Comparison of ENCODE assay signal across 9 mouse cellular contexts in the genomic region with DNA sequence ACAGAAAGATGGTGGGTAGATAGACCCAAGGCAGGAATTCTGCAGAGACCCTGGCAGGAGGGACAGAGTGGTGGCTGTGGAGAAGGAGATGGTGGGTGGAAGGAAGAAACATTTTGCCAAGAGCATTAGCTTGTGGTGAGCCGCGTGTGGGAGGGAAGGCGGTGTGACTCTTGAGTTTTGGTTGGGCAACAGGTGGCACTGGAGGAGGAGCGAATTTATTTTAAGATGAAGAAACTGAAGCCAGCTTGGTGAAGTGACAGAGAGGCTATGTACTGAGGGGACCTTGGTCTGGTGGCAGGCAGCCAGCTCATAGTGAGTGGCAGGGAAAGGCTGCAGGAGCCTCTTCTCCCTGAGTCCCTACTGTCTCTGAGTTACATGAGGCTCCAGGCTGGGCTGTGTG. TPM values are rescaled to one million over a fixed set of nuclear protein-coding genes. Genes with fewer than 3 reads are reported as not detected.
DNase-seq lines count a peak whose midpoint lies in the region; ATAC-seq lines count a peak whose summit lies in the region.
"Had no signal": no experiment of that assay in that cellular context is flagged by ENCODE, and none has a peak within 500 bp of the region (broad histone marks: within the 10 kb centered on the region; RNA-seq: fewer than 3 reads in every experiment).

No protein-coding gene starts in this region.

- H3K4me3 ChIP-seq in kidney, embryonic 16.5 days (ENCODE audit: low read length), result no peak overlapping the region
- H3K4me3 ChIP-seq in hindbrain, embryonic 14.5 days (replicated peaks; ENCODE audit: low read length), result no peak overlapping the region
- no peak overlapping the region for H3K4me3 ChIP-seq in midbrain, embryonic 14.5 days (replicated peaks; ENCODE audit: low read depth, low read length)
- H3K4me3 ChIP-seq: embryonic facial prominence, embryonic 12.5 days had no signal

- H3K27me3 ChIP-seq in kidney, embryonic 16.5 days (ENCODE audit: insufficient read depth, low read length), result 0 out of 2 replicates have a peak, but pooled peaks cover 2% of the 10 kb centered on the region
- H3K27me3 ChIP-seq in hindbrain, embryonic 14.5 days (ENCODE audit: control insufficient read depth, insufficient read depth, low read length), result no peaks in the 10 kb centered on the region
- no peaks in the 10 kb centered on the region for H3K27me3 ChIP-seq in midbrain, embryonic 14.5 days (ENCODE audit: control insufficient read depth, insufficient read depth, low read length)
- H3K27me3 ChIP-seq: embryonic facial prominence, embryonic 12.5 days had no signal

- no peak overlapping the region for H3K4me2 ChIP-seq in kidney, embryonic 16.5 days (replicated peaks; ENCODE audit: low read depth, low read length)
- H3K4me2 ChIP-seq in hindbrain, embryonic 14.5 days (replicated peaks), result no peak overlapping the region
- H3K4me2 ChIP-seq in midbrain, embryonic 14.5 days (ENCODE audit: low read length), result no peak overlapping the region
- H3K4me2 ChIP-seq: embryonic facial prominence, embryonic 12.5 days had no signal

- 81% methylated on average over 4 of the region's 4 CpGs for WGBS in kidney, embryonic 16.5 days
- WGBS in hindbrain, embryonic 14.5 days, result 96% methylated on average over 4 of the region's 4 CpGs
- 92% methylated on average over 4 of the region's 4 CpGs for WGBS in midbrain, embryonic 14.5 days

- H3K4me1 ChIP-seq in kidney, embryonic 16.5 days (ENCODE audit: insufficient read depth, low read length), result no peaks in the 10 kb centered on the region
- no peaks in the 10 kb centered on the region for H3K4me1 ChIP-seq in hindbrain, embryonic 14.5 days (replicated peaks; ENCODE audit: control insufficient read depth, insufficient read depth, low read length)
- H3K4me1 ChIP-seq in midbrain, embryonic 14.5 days (ENCODE audit: control insufficient read depth, insufficient read depth, low read length), result no peaks in the 10 kb centered on the region; the same call in 1 of the 2 replicates
- H3K4me1 ChIP-seq: embryonic facial prominence, embryonic 12.5 days had no signal

- H3K9me3 ChIP-seq in kidney, embryonic 16.5 days (ENCODE audit: low read length), result no peaks in the 10 kb centered on the region
- H3K9me3 ChIP-seq in hindbrain, embryonic 14.5 days (ENCODE audit: control insufficient read depth, low read length), result no peaks in the 10 kb centered on the region
- H3K9me3 ChIP-seq in midbrain, embryonic 14.5 days (ENCODE audit: control insufficient read depth, low read length), result no peaks in the 10 kb centered on the region
- H3K9me3 ChIP-seq: embryonic facial prominence, embryonic 12.5 days had no signal

- no peak overlapping the region for H3K27ac ChIP-seq in kidney, embryonic 16.5 days (ENCODE audit: low read length)
- H3K27ac ChIP-seq in hindbrain, embryonic 14.5 days, result no peak overlapping the region
- H3K27ac ChIP-seq in midbrain, embryonic 14.5 days (replicated peaks; ENCODE audit: low read depth, low read length), result no peak overlapping the region
- H3K27ac ChIP-seq: embryonic facial prominence, embryonic 12.5 days had no signal

- no peaks in the 10 kb centered on the region for H3K36me3 ChIP-seq in kidney, embryonic 16.5 days (ENCODE audit: insufficient read depth, low read length)
- H3K36me3 ChIP-seq in hindbrain, embryonic 14.5 days (replicated peaks; ENCODE audit: control insufficient read depth, insufficient read depth), result no peaks in the 10 kb centered on the region
- H3K36me3 ChIP-seq in midbrain, embryonic 14.5 days (ENCODE audit: control insufficient read depth, insufficient read depth, low read length), result no peaks in the 10 kb centered on the region
- H3K36me3 ChIP-seq: embryonic facial prominence, embryonic 12.5 days had no signal

- H3K9ac ChIP-seq in kidney, embryonic 16.5 days (replicated peaks; ENCODE audit: low read length), result no peak overlapping the region
- no peak overlapping the region for H3K9ac ChIP-seq in hindbrain, embryonic 14.5 days
- no peak overlapping the region for H3K9ac ChIP-seq in midbrain, embryonic 14.5 days (replicated peaks; ENCODE audit: low read length)
- H3K9ac ChIP-seq: embryonic facial prominence, embryonic 12.5 days had no signal

- DNase-seq in kidney, adult 9 months, result peak; percentile 22
- DNase-seq in frontal cortex, postnatal 10 days (ENCODE audit: low spot score in 2 of 2), result peak; percentile 22 to 43
- peak; percentile 12 for DNase-seq in induced T-regulatory cell, adult 2 months (ENCODE audit: low read depth)
- DNase-seq in hindbrain, embryonic 14.5 days (ENCODE audit: low spot score), result no peak
- DNase-seq in yolk sac, embryonic 10.5 days (ENCODE audit: low spot score), result no peak
- DNase-seq in midbrain, embryonic 14.5 days, result no peak

- ATAC-seq in kidney, embryonic 16.5 days (ENCODE audit: low FRiP score, low TSS enrichment), result no peak
- peak; percentile 77 for ATAC-seq in megakaryocyte progenitor cell, adult 5-6 weeks (replicated peaks; ENCODE audit: poor library complexity)
- no peak for ATAC-seq in hindbrain, embryonic 14.5 days (ENCODE audit: low FRiP score)
- ATAC-seq in midbrain, embryonic 14.5 days (ENCODE audit: low FRiP score, low TSS enrichment), result no peak

RNA-seq across cellular contexts. Expression of a gene that starts 11.1 kb away (rescaled TPM):
- polyA plus RNA-seq in kidney, embryonic 16.5 days (2015; fragmentation: Nextera tagmentation; extraction: Ambion mirVana), result 0.16 and 0.33 TPM in 2 replicates
- total RNA-seq in megakaryocyte progenitor cell, adult 5-6 weeks (2015), result 0.02 and 0.25 TPM in 2 replicates
- total RNA-seq in megakaryocyte progenitor cell, adult 5-6 weeks (2017), result 0.14 TPM in 1 of 2 replicates, not detected in the other
- 0.05 and 0.07 TPM in 2 replicates for polyA plus RNA-seq in hindbrain, embryonic 14.5 days (2014; fragmentation: Nextera tagmentation; extraction: Ambion mirVana)
- polyA plus RNA-seq in midbrain, embryonic 14.5 days (2014; fragmentation: Nextera tagmentation; extraction: Ambion mirVana), result 0.04 and 0.13 TPM in 2 replicates

RNA-seq across cellular contexts. Expression of a gene that starts 42.3 kb away (rescaled TPM):
- polyA plus RNA-seq in kidney, embryonic 16.5 days (2015; fragmentation: Nextera tagmentation; extraction: Ambion mirVana), result 4.2 and 5.0 TPM in 2 replicates
- total RNA-seq in megakaryocyte progenitor cell, adult 5-6 weeks (2015), result 0.15 and 0.17 TPM in 2 replicates
- total RNA-seq in megakaryocyte progenitor cell, adult 5-6 weeks (2017), result 0.07 and 0.08 TPM in 2 replicates
- 0.50 and 0.71 TPM in 2 replicates for polyA plus RNA-seq in hindbrain, embryonic 14.5 days (2014; fragmentation: Nextera tagmentation; extraction: Ambion mirVana)
- polyA plus RNA-seq in midbrain, embryonic 14.5 days (2014; fragmentation: Nextera tagmentation; extraction: Ambion mirVana), result 0.09 and 0.20 TPM in 2 replicates

Comparison
In these comparisons a context has a peak if more than half of its experiments do, and no peak if none do; other contexts are left out.
1. DNase-seq: peak in kidney, adult 9 months (single experiment), frontal cortex, postnatal 10 days (2 of 2) and induced T-regulatory cell, adult 2 months (single experiment); none in hindbrain, embryonic 14.5 days (single experiment), yolk sac, embryonic 10.5 days (single experiment) and midbrain, embryonic 14.5 days (single experiment).